Mouse (Mus musculus) left cerebral cortex, postnatal 14 days (tissue): Measurements from ENCODE around the gene Rpl10l. TPM values are rescaled to one million over a fixed set of nuclear protein-coding genes. Genes with fewer than 3 reads are reported as not detected.

Source experiments
- DNase-seq, 2 experiments: peaks; one replicate each; pipeline ENCODE4 v3.0.0; 2021 to 2022; ENCODE audit warnings: low spot score in 2 of 2, mixed read lengths in 1 of 2
- intact Hi-C: fragments of 180-260 bp; cut with DNase I; formaldehyde crosslinking; loops from one replicate; pipeline ENCODE4 v1.15.1; 2025
- long read RNA-seq, 2 experiments: library from polyadenylated mRNA; stranded (forward); transcript quantifications; one replicate each; pipeline ENCODE4 v2.0.0; 2021
- total RNA-seq, 2 experiments: library from RNA; stranded (reverse); gene quantifications; 2 replicates each; pipeline ENCODE4 v1.2.3; 2021

Rpl10l gene
- not detected for total RNA-seq
- long read RNA-seq, experiment 1, result 0 reads
- long read RNA-seq, experiment 2, result 0 reads

- intact Hi-C loops, result no loop called here
- no peak for DNase-seq
Measured at GRCm38 (mm10) chr12:66283991-66284622, at the start of gene Rpl10l. TSS of gene Rpl10l (minus strand) at chr12:66284401.

- DNase-seq, result no peak
- intact Hi-C loops, result no loop called here
Measured at GRCm38 (mm10) chr12:66275890-66276289, 8.3 kb downstream of the Rpl10l start.

GRCm38 (mm10) chr12:66245461-66246099 lies 38.6 kb downstream of the Rpl10l start:
- DNase-seq, result no peak
- intact Hi-C loops, result no loop called here

GRCm38 (mm10) chr12:66234158-66234557 lies 50.0 kb downstream of the Rpl10l start:
- DNase-seq, result no peak
- intact Hi-C loops, result no loop called here
